Mouse (Mus musculus): ENCODE results near the gene Ppy. TPM values are rescaled to one million over a fixed set of nuclear protein-coding genes. Genes with fewer than 3 reads are reported as not detected.
A peak's percentile ranks its signal among the peaks of the same experiment; 100 is the strongest.

Gene Ppy
- not detected in 2 replicates for polyA plus RNA-seq (2015; fragmentation: Nextera tagmentation; extraction: Ambion mirVana)

- Histone ChIP-seq H3K36me3 (no peaks in the 10 kb centered on the region), H3K9ac (no peak within 1 kb of the TSS), H3K27ac (no peak within 1 kb of the TSS), H3K9me3 (replicated peaks) (no peaks in the 10 kb centered on the region), H3K27me3 (peaks cover 80% of the 10 kb centered on the region), H3K4me3 (no peak within 1 kb of the TSS), H3K4me1 (replicated peaks) (peaks cover 16% of the 10 kb centered on the region), H3K4me2 (no peak within 1 kb of the TSS)
- ATAC-seq (replicated peaks; ENCODE audit: insufficient number of reproducible peaks, insufficient read depth, low FRiP score, low read depth) = no peak
- 76% methylated on average over 4 of the region's 4 CpGs for WGBS
Observed at GRCm38 (mm10) chr11:102101219-102101618, at the start of gene Ppy. Ppy (minus strand) TSS chr11:102101319.

- H3K36me3 ChIP-seq = peaks cover 1% of the 10 kb centered on the region; the same call in 1 of the 2 replicates
- WGBS = 10% methylated on average over 34 of the region's 34 CpGs
- no peak overlapping the region for H3K9ac ChIP-seq
- H3K4me1 ChIP-seq (replicated peaks) = peaks cover 28% of the 10 kb centered on the region
- H3K27me3 ChIP-seq = peaks cover 68% of the 10 kb centered on the region
- peak overlapping the region; percentile 61 for H3K4me2 ChIP-seq
- H3K9me3 ChIP-seq (replicated peaks) = no peaks in the 10 kb centered on the region
- peak overlapping the region; percentile 38 for H3K4me3 ChIP-seq
- no peak overlapping the region for H3K27ac ChIP-seq
- no peak for ATAC-seq (replicated peaks; ENCODE audit: insufficient number of reproducible peaks, insufficient read depth, low FRiP score, low read depth)
Observed at GRCm38 (mm10) chr11:102147213-102147989, 46.3 kb upstream of the Ppy start.

- no peak overlapping the region for H3K27ac ChIP-seq
- no peak overlapping the region for H3K9ac ChIP-seq
- H3K27me3 ChIP-seq = peaks cover 70% of the 10 kb centered on the region
- 8% methylated on average over 17 of the region's 17 CpGs for WGBS
- no peak for ATAC-seq (replicated peaks; ENCODE audit: insufficient number of reproducible peaks, insufficient read depth, low FRiP score, low read depth)
- H3K9me3 ChIP-seq (replicated peaks) = no peaks in the 10 kb centered on the region
- H3K4me2 ChIP-seq = peak overlapping the region; percentile 61
- peaks cover 28% of the 10 kb centered on the region for H3K4me1 ChIP-seq (replicated peaks)
- peak overlapping the region; percentile 38 for H3K4me3 ChIP-seq
- H3K36me3 ChIP-seq = no peaks in the 10 kb centered on the region
Observed at GRCm38 (mm10) chr11:102146531-102146930, 45.4 kb upstream of the Ppy start.

GRCm38 (mm10) chr11:102146005-102146404, 44.9 kb upstream of the Ppy start:
- ATAC-seq (replicated peaks; ENCODE audit: insufficient number of reproducible peaks, insufficient read depth, low FRiP score, low read depth) = no peak; the same call in 1 of the 2 replicates
- Histone ChIP-seq H3K9me3 (replicated peaks) (no peaks in the 10 kb centered on the region), H3K9ac (0 out of 2 replicates have a peak overlapping the region, but pooled peaks have one; percentile 16), H3K4me3 (peak overlapping the region; percentile 38), H3K4me1 (replicated peaks) (peaks cover 28% of the 10 kb centered on the region), H3K4me2 (peak overlapping the region; percentile 61), H3K27me3 (peaks cover 70% of the 10 kb centered on the region), H3K27ac (no peak overlapping the region), H3K36me3 (no peaks in the 10 kb centered on the region)
- 4% methylated on average over 16 of the region's 16 CpGs for WGBS

GRCm38 (mm10) chr11:102145471-102146001, 44.4 kb upstream of the Ppy start, which contains the start of gene Nags:
Nags (plus strand) TSS chr11:102145513.
- H3K4me1 ChIP-seq (replicated peaks) = peaks cover 28% of the 10 kb centered on the region
- no peak for ATAC-seq (replicated peaks; ENCODE audit: insufficient number of reproducible peaks, insufficient read depth, low FRiP score, low read depth)
- no peaks in the 10 kb centered on the region for H3K36me3 ChIP-seq
- 0 out of 2 replicates have a peak within 1 kb of the TSS, but pooled peaks have one; percentile 16 for H3K9ac ChIP-seq
- H3K27ac ChIP-seq = no peak within 1 kb of the TSS
- peak within 1 kb of the TSS; percentile 38 for H3K4me3 ChIP-seq
- WGBS = 1% methylated on average over 50 of the region's 50 CpGs
- peaks cover 70% of the 10 kb centered on the region for H3K27me3 ChIP-seq
- peak within 1 kb of the TSS; percentile 61 for H3K4me2 ChIP-seq
- no peaks in the 10 kb centered on the region for H3K9me3 ChIP-seq (replicated peaks)

- Histone ChIP-seq H3K4me2 (peak overlapping the region; percentile 61), H3K27ac (no peak overlapping the region), H3K27me3 (peaks cover 70% of the 10 kb centered on the region), H3K4me1 (replicated peaks) (peaks cover 28% of the 10 kb centered on the region), H3K36me3 (no peaks in the 10 kb centered on the region), H3K9me3 (replicated peaks) (no peaks in the 10 kb centered on the region), H3K9ac (0 out of 2 replicates have a peak overlapping the region, but pooled peaks have one; percentile 16), H3K4me3 (peak overlapping the region; percentile 38)
- 26% methylated on average over 13 of the region's 13 CpGs for WGBS
- ATAC-seq (replicated peaks; ENCODE audit: insufficient number of reproducible peaks, insufficient read depth, low FRiP score, low read depth) = no peak
Observed at GRCm38 (mm10) chr11:102144957-102145470, 43.9 kb upstream of the Ppy start.

GRCm38 (mm10) chr11:102142355-102142754, 41.2 kb upstream of the Ppy start:
- no peak overlapping the region for H3K4me2 ChIP-seq
- H3K27me3 ChIP-seq = peaks cover 55% of the 10 kb centered on the region
- peaks cover 27% of the 10 kb centered on the region for H3K4me1 ChIP-seq (replicated peaks)
- ATAC-seq (replicated peaks; ENCODE audit: insufficient number of reproducible peaks, insufficient read depth, low FRiP score, low read depth) = no peak
- H3K9ac ChIP-seq = no peak overlapping the region
- no peak overlapping the region for H3K27ac ChIP-seq
- no peaks in the 10 kb centered on the region for H3K9me3 ChIP-seq (replicated peaks)
- H3K36me3 ChIP-seq = no peaks in the 10 kb centered on the region
- WGBS = 72% methylated on average over 7 of the region's 7 CpGs
- H3K4me3 ChIP-seq = no peak overlapping the region

- H3K27me3 ChIP-seq = peaks cover 42% of the 10 kb centered on the region
- no peak for ATAC-seq (replicated peaks; ENCODE audit: insufficient number of reproducible peaks, insufficient read depth, low FRiP score, low read depth)
- no peaks in the 10 kb centered on the region for H3K9me3 ChIP-seq (replicated peaks)
- no peak overlapping the region for H3K9ac ChIP-seq
- H3K27ac ChIP-seq = no peak overlapping the region
- H3K4me2 ChIP-seq = no peak overlapping the region
- H3K4me1 ChIP-seq (replicated peaks) = peaks cover 8% of the 10 kb centered on the region
- H3K4me3 ChIP-seq = no peak overlapping the region
- H3K36me3 ChIP-seq = no peaks in the 10 kb centered on the region
- WGBS = 3% methylated on average over 5 of the region's 5 CpGs
Observed at GRCm38 (mm10) chr11:102140508-102140907, 39.4 kb upstream of the Ppy start.

GRCm38 (mm10) chr11:102138447-102138740, 37.3 kb upstream of the Ppy start:
- no peaks in the 10 kb centered on the region for H3K9me3 ChIP-seq (replicated peaks)
- H3K27me3 ChIP-seq = peaks cover 30% of the 10 kb centered on the region
- H3K4me2 ChIP-seq = peak overlapping the region; percentile 61
- H3K4me1 ChIP-seq (replicated peaks) = peaks cover 9% of the 10 kb centered on the region
- H3K27ac ChIP-seq = no peak overlapping the region
- H3K36me3 ChIP-seq = no peaks in the 10 kb centered on the region
- H3K4me3 ChIP-seq = peak overlapping the region; percentile 32
- ATAC-seq (replicated peaks; ENCODE audit: insufficient number of reproducible peaks, insufficient read depth, low FRiP score, low read depth) = no peak
- under 1% methylated on average over 18 of the region's 18 CpGs for WGBS
- H3K9ac ChIP-seq = peak overlapping the region; percentile 47; the same call in 1 of the 2 replicates

- H3K27me3 ChIP-seq = peaks cover 27% of the 10 kb centered on the region
- no peak for ATAC-seq (replicated peaks; ENCODE audit: insufficient number of reproducible peaks, insufficient read depth, low FRiP score, low read depth)
Observed at GRCm38 (mm10) chr11:102137625-102138446, 36.7 kb upstream of the Ppy start.

GRCm38 (mm10) chr11:102134516-102134915, 33.4 kb upstream of the Ppy start:
- H3K4me2 ChIP-seq = no peak overlapping the region
- H3K4me3 ChIP-seq = no peak overlapping the region
- H3K9ac ChIP-seq = no peak overlapping the region
- H3K27ac ChIP-seq = no peak overlapping the region
- ATAC-seq (replicated peaks; ENCODE audit: insufficient number of reproducible peaks, insufficient read depth, low FRiP score, low read depth) = no peak
- 20% methylated on average over 4 of the region's 4 CpGs for WGBS
- no peaks in the 10 kb centered on the region for H3K9me3 ChIP-seq (replicated peaks)
- peaks cover 9% of the 10 kb centered on the region for H3K4me1 ChIP-seq (replicated peaks)
- H3K27me3 ChIP-seq = peaks cover 23% of the 10 kb centered on the region; the same call in 1 of the 2 replicates
- H3K36me3 ChIP-seq = no peaks in the 10 kb centered on the region

More at GRCm38 (mm10) chr11:102137625-102138446, 36.7 kb upstream of the Ppy start:
- H3K4me1 ChIP-seq (replicated peaks) = peaks cover 9% of the 10 kb centered on the region
- no peaks in the 10 kb centered on the region for H3K9me3 ChIP-seq (replicated peaks)
- H3K4me2 ChIP-seq = peak overlapping the region; percentile 61
- no peaks in the 10 kb centered on the region for H3K36me3 ChIP-seq
- peak overlapping the region; percentile 47; the same call in 1 of the 2 replicates for H3K9ac ChIP-seq
- H3K4me3 ChIP-seq = peak overlapping the region; percentile 32
- H3K27ac ChIP-seq = no peak overlapping the region
- 39% methylated on average over 13 of the region's 13 CpGs for WGBS
